Mouse (Mus musculus) megakaryocyte, embryonic 14.5 days (primary cell): Measurements from ENCODE around the gene Eef1a1. TPM values are rescaled to one million over a fixed set of nuclear protein-coding genes. Genes with fewer than 3 reads are reported as not detected.
"Not testable (repeated sequence)": the region's sequence is repeated elsewhere in the genome, so short reads cannot be mapped to it uniquely, and the experiment has no call there.

Experiments used
- H3K27me3 ChIP-seq: replicated peaks from 2 replicates; pipeline ENCODE3; 2012; ENCODE audit warnings: inconsistent platforms
- H3K36me3 ChIP-seq: replicated peaks from 2 replicates; pipeline ENCODE3; 2012; ENCODE audit warnings: low read length, inconsistent platforms, mixed read lengths
- H3K4me1 ChIP-seq: 2 replicates; pipeline ENCODE4 v1.6.1; 2012; ENCODE audit warnings: inconsistent platforms
- H3K4me3 ChIP-seq: replicated peaks from 2 replicates; pipeline ENCODE3; 2012; ENCODE audit warnings: moderate library complexity, mild to moderate bottlenecking, inconsistent platforms
- H3K9me3 ChIP-seq: 2 replicates; pipeline ENCODE4 v1.6.1; 2012; ENCODE audit warnings: inconsistent platforms
- FLI1 ChIP-seq: IDR thresholded peaks from 2 replicates; pipeline ENCODE4 v1.6.1; 2012; ENCODE audit warnings: low read length, inconsistent platforms, mixed read lengths
- GATA1 ChIP-seq: IDR thresholded peaks from 3 replicates; pipeline ENCODE4 v1.6.1; 2012; ENCODE audit warnings: mixed read lengths, low read length, inconsistent platforms, borderline replicate concordance
- polyA plus RNA-seq: library from polyadenylated mRNA; stranded (reverse); fragments of >175 nt; gene quantifications from 2 replicates; pipeline ENCODE4 v1.2.3, GENCODE M21; 2012; ENCODE audit warnings: low replicate concordance; ENCODE audit not compliant: insufficient read depth

The Eef1a1 gene
- polyA plus RNA-seq, 1 experiment, result 597 TPM

DNA sequence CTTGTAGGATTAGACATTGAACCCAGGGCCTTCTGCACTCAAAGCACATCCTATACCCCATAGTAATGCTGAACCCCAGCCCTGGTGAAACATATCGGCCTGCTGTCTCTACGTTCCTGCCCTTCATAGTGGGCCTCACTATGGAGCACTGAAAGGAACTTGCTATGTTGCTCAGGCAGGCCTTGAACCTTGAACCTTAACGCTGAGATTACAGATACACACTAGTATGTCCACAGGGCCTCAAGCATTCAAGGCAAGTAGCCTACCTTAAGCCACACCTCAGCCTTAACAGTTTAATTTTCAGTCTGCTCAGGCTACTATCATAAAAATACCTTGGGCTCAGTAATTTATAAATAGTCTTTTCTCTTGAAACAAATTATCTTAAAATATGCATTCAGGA, 3.3 kb upstream of the Eef1a1 start:
- Histone ChIP-seq H3K36me3 (no peaks in the 10 kb centered on the region), H3K4me1 (peaks cover 20% of the 10 kb centered on the region), H3K9me3 (no peaks in the 10 kb centered on the region), H3K27me3 (peaks cover 6% of the 10 kb centered on the region), H3K4me3 (no peak overlapping the region)
- TF ChIP-seq FLI1 (no peak), GATA1 (no peak)

GRCm38 (mm10) chr9:78491169-78491568, 2.2 kb upstream of the Eef1a1 start:
- TF ChIP-seq FLI1 (no peak), GATA1 (no peak)
- H3K4me1 ChIP-seq, result peaks cover 20% of the 10 kb centered on the region

GRCm38 (mm10) chr9:78488021-78488420, 930 bp downstream of the Eef1a1 start:
- H3K36me3 ChIP-seq, H3K4me3 ChIP-seq, H3K9me3 ChIP-seq, H3K27me3 ChIP-seq: not testable (repeated sequence)
- H3K4me1 ChIP-seq, result peaks cover 20% of the 10 kb centered on the region

More at GRCm38 (mm10) chr9:78491169-78491568, 2.2 kb upstream of the Eef1a1 start:
- peaks cover 6% of the 10 kb centered on the region for H3K27me3 ChIP-seq
- no peaks in the 10 kb centered on the region for H3K9me3 ChIP-seq
- H3K4me3 ChIP-seq, result no peak overlapping the region
- H3K36me3 ChIP-seq, result no peaks in the 10 kb centered on the region

GRCm38 (mm10) chr9:78484660-78485059, 4.3 kb downstream of the Eef1a1 start:
- Histone ChIP-seq H3K4me1 (peaks cover 18% of the 10 kb centered on the region), H3K27me3 (no peaks in the 10 kb centered on the region), H3K36me3 (peaks cover 7% of the 10 kb centered on the region), H3K4me3 (no peak overlapping the region), H3K9me3 (no peaks in the 10 kb centered on the region)
- TF ChIP-seq GATA1, result no peak

GRCm38 (mm10) chr9:78482386-78482785, 6.6 kb downstream of the Eef1a1 start:
- no peaks in the 10 kb centered on the region for H3K9me3 ChIP-seq
- TF ChIP-seq GATA1, result no peak
- TF ChIP-seq FLI1, result no peak
- peak overlapping the region; percentile 99 for H3K4me3 ChIP-seq

GRCm38 (mm10) chr9:78481423-78482331, 7.3 kb downstream of the Eef1a1 start:
- no peaks in the 10 kb centered on the region for H3K27me3 ChIP-seq
- no peak for TF ChIP-seq FLI1
- no peak for TF ChIP-seq GATA1
- H3K9me3 ChIP-seq, result no peaks in the 10 kb centered on the region
- peaks cover 22% of the 10 kb centered on the region for H3K4me1 ChIP-seq
- peak overlapping the region; percentile 99 for H3K4me3 ChIP-seq
- peaks cover 34% of the 10 kb centered on the region for H3K36me3 ChIP-seq

More at GRCm38 (mm10) chr9:78482386-78482785, 6.6 kb downstream of the Eef1a1 start:
- H3K36me3 ChIP-seq, result peaks cover 26% of the 10 kb centered on the region
- H3K27me3 ChIP-seq, result no peaks in the 10 kb centered on the region
- H3K4me1 ChIP-seq, result peaks cover 21% of the 10 kb centered on the region

DNA sequence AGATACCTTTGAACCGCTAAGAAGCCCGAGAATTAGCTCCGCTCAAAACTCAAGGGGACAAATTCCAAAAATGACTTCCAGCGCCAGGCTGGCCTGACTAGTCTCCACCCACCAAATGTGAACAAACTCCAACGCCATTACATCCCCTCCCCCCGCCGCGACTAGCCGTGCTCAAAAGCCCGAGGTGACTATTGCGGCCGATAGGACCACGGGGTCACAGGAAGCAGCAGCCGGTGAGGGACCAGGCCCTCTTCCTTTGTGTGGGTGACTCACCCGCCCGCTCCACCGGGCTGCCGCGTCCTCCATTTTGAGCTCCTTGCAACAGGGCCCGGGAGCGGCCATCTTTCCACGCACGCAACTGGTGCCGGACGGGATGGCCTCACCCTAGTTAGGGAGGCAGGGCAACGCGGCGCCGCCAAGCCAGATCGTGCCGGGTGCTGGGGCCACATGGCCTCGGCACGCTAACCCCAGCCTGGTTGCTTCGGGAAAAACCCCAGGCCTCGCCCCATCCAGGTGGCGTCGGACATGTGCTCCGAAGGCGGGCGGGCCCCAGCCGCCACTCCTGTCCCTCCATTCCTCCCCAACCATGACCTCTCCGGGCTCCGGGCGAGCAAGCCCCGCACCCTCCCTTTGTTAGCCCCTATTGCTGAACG, 8.1 kb downstream of the Eef1a1 start:
- TF ChIP-seq GATA1 (no peak), FLI1 (no peak)
- H3K9me3 ChIP-seq, result no peaks in the 10 kb centered on the region
- H3K36me3 ChIP-seq, result peaks cover 41% of the 10 kb centered on the region
- peak overlapping the region; percentile 99 for H3K4me3 ChIP-seq
- H3K4me1 ChIP-seq, result peaks cover 22% of the 10 kb centered on the region
- no peaks in the 10 kb centered on the region for H3K27me3 ChIP-seq

DNA sequence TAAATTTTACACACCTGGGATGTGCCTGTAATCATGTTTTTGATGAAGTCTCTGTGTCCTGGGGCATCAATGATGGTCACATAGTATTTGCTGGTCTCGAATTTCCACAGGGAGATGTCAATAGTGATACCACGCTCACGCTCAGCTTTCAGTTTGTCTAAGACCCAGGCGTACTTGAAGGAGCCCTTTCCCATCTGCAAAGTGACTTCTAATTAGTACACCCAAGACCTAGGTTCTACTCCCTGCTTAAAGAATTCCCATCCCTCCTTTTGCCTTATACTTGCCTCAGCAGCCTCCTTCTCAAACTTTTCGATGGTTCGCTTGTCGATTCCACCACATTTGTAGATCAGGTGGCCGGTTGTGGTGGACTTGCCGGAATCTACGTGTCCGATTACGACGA, 8.7 kb downstream of the Eef1a1 start:
- peaks cover 44% of the 10 kb centered on the region for H3K36me3 ChIP-seq

DNA sequence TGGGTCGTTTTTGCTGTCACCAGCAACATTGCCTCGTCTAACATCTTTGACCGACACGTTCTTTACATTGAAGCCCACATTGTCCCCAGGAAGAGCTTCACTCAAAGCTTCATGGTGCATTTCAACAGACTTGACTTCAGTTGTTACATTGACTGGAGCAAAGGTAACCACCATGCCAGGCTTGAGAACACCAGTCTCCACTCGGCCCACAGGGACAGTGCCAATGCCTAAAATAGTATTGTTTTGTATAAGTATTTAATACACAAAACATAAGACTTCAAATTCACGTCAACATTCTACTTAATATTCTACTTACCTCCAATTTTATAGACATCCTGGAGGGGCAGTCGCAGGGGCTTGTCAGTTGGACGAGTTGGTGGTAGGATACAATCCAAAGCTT, 9.6 kb downstream of the Eef1a1 start:
- Histone ChIP-seq H3K36me3 (peaks cover 53% of the 10 kb centered on the region), H3K4me1 (peaks cover 22% of the 10 kb centered on the region)
- H3K9me3 ChIP-seq, H3K27me3 ChIP-seq, H3K4me3 ChIP-seq: not testable (repeated sequence)

More for the DNA sequence above, 8.7 kb downstream of the Eef1a1 start:
- H3K9me3 ChIP-seq, H3K27me3 ChIP-seq: not testable (repeated sequence)
- peaks cover 22% of the 10 kb centered on the region for H3K4me1 ChIP-seq
- peak overlapping the region; percentile 99 for H3K4me3 ChIP-seq

- not testable (repeated sequence) for H3K27me3 ChIP-seq, H3K9me3 ChIP-seq, H3K4me3 ChIP-seq
- peaks cover 65% of the 10 kb centered on the region for H3K36me3 ChIP-seq
- H3K4me1 ChIP-seq, result peaks cover 22% of the 10 kb centered on the region
Measured at GRCm38 (mm10) chr9:78478009-78478605, 10.8 kb downstream of the Eef1a1 start.

GRCm38 (mm10) chr9:78477021-78477551, 11.9 kb downstream of the Eef1a1 start:
- TF ChIP-seq GATA1 (no peak), FLI1 (no peak)
- H3K36me3 ChIP-seq, result peaks cover 75% of the 10 kb centered on the region
- H3K4me1 ChIP-seq, result peaks cover 17% of the 10 kb centered on the region
- H3K9me3 ChIP-seq, result no peaks in the 10 kb centered on the region
- no peak overlapping the region for H3K4me3 ChIP-seq
- no peaks in the 10 kb centered on the region for H3K27me3 ChIP-seq
